Mouse (Mus musculus) WW6 (cell line): ENCODE data around the gene Lactb.

Experiments
- DNase-seq: peaks from one replicate; pipeline ENCODE4 v3.0.0-alpha.2; 2013; ENCODE audit warnings: low read depth, low spot score

Gene Lactb

GRCm38 (mm10) chr9:66975239-66975645 lies at the start of gene Lactb:
Gene Lactb (minus strand): TSS chr9:66975484.
- peak; percentile 50 for DNase-seq

- DNase-seq = no peak
These were observed 48.1 kb upstream of the Lactb start for GRCm38 (mm10) chr9:67023371-67023770.

GRCm38 (mm10) chr9:67020063-67020462 lies 44.8 kb upstream of the Lactb start:
- no peak for DNase-seq

GRCm38 (mm10) chr9:67013501-67013900 lies 38.2 kb upstream of the Lactb start:
- no peak for DNase-seq

- DNase-seq = no peak
These were observed 37.2 kb upstream of the Lactb start for GRCm38 (mm10) chr9:67012470-67012869.

GRCm38 (mm10) chr9:67011483-67011882 lies 36.2 kb upstream of the Lactb start:
- DNase-seq = no peak

GRCm38 (mm10) chr9:67008781-67009180 lies 33.5 kb upstream of the Lactb start:
- DNase-seq = no peak

- no peak for DNase-seq
These were observed 31.1 kb upstream of the Lactb start for GRCm38 (mm10) chr9:67006376-67006775.

- no peak for DNase-seq
These were observed 30.0 kb upstream of the Lactb start for GRCm38 (mm10) chr9:67005161-67005742.

GRCm38 (mm10) chr9:67003656-67004055 lies 28.4 kb upstream of the Lactb start:
- no peak for DNase-seq

- no peak for DNase-seq
These were observed 27.9 kb upstream of the Lactb start for GRCm38 (mm10) chr9:67003156-67003555.

GRCm38 (mm10) chr9:67001506-67001905 lies 26.2 kb upstream of the Lactb start:
- no peak for DNase-seq

GRCm38 (mm10) chr9:67001050-67001449 lies 25.8 kb upstream of the Lactb start:
- peak; percentile 74 for DNase-seq

- no peak for DNase-seq
These were observed 24.4 kb upstream of the Lactb start for GRCm38 (mm10) chr9:66999698-67000097.

GRCm38 (mm10) chr9:66991750-66992410 lies 16.6 kb upstream of the Lactb start:
- DNase-seq = no peak

- no peak for DNase-seq
These were observed 15.9 kb upstream of the Lactb start for GRCm38 (mm10) chr9:66991021-66991749.

GRCm38 (mm10) chr9:66990046-66990445 lies 14.8 kb upstream of the Lactb start:
- DNase-seq = no peak

GRCm38 (mm10) chr9:66989581-66989980 lies 14.3 kb upstream of the Lactb start:
- DNase-seq = no peak

- DNase-seq = no peak
These were observed 13.7 kb upstream of the Lactb start for GRCm38 (mm10) chr9:66988888-66989414.

GRCm38 (mm10) chr9:66988198-66988887 lies 13.1 kb upstream of the Lactb start:
- DNase-seq = no peak

GRCm38 (mm10) chr9:66985377-66985776 lies 10.1 kb upstream of the Lactb start:
- DNase-seq = no peak

- no peak for DNase-seq
These were observed 6.8 kb upstream of the Lactb start for GRCm38 (mm10) chr9:66982085-66982484.
